7 mouse cellular contexts compared by ENCODE assay signal in the genomic region with DNA sequence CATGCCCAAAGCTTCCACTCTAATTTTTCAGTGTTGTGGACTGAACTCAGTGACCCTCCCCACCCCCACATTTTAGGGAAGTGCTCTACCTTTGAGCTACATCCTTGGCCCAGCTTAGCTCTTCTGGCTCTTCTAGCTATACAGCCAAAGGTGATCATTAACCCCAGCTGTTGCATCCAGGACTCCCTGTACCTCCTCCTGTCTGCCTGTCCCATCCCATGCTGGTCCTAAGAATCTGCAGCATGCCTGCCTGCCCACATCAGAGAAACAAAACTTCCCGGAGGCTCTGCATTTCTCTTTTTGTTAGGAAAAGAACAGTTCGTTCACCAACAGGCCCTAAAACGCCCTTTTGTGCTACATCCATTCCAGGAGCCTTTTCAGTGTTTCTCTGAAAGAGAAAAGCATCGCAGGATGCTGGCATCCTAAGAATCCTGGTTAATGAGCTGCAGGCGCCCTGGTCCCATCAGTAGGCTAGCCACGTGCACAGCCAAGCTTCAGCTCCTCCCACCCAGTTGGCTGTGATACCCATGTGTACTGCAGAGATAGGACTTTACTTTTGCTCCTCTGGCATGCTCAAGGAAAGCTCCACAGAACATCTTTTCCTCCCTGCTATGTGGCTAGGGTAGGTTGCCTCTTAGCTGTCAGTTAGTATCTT. TPM values are rescaled to one million over a fixed set of nuclear protein-coding genes. Genes with fewer than 3 reads are reported as not detected.
A peak's percentile ranks its signal among the peaks of the same experiment; 100 is the strongest.
DNase-seq lines count a peak whose midpoint lies in the region; ATAC-seq and TF ChIP-seq lines count a peak whose summit lies in the region.

No protein-coding gene starts in this region.

- ATAC-seq in common myeloid progenitor, adult 5-6 weeks (replicated peaks; ENCODE audit: low read depth, poor library complexity, severe bottlenecking), result peak; percentile 51; the same call in 1 of the 2 replicates
- peak; percentile 95 for ATAC-seq in forebrain, embryonic 15.5 days (replicated peaks)
- ATAC-seq in liver, embryonic 14.5 days (ENCODE audit: insufficient read depth), result peak; percentile 98
- ATAC-seq in monocyte, adult 5-6 weeks (replicated peaks; ENCODE audit: insufficient number of reproducible peaks, low FRiP score, low TSS enrichment, poor library complexity, severe bottlenecking), result no peak

- peak; percentile 76 for TF ChIP-seq EP300 in liver, embryonic 14.5 days (IDR thresholded peaks at IDR 0.05; ENCODE audit: low read depth)

- peaks cover 49% of the 10 kb centered on the region for H3K4me1 ChIP-seq in forebrain, embryonic 15.5 days
- H3K4me1 ChIP-seq in liver, embryonic 14.5 days (replicated peaks; ENCODE audit: control insufficient read depth in 2 of 2, insufficient read depth in 2 of 2, low read length in 1 of 2), result peaks cover 12 to 14% of the 10 kb centered on the region in 2 experiments

- H3K9ac ChIP-seq in forebrain, embryonic 15.5 days (replicated peaks), result no peak overlapping the region
- H3K9ac ChIP-seq in liver, embryonic 14.5 days (replicated peaks), result 0 out of 2 replicates have a peak overlapping the region, but pooled peaks have one; percentile 13

- H3K9me3 ChIP-seq in forebrain, embryonic 15.5 days, result no peaks in the 10 kb centered on the region
- H3K9me3 ChIP-seq in liver, embryonic 14.5 days (ENCODE audit: control insufficient read depth, low read length), result no peaks in the 10 kb centered on the region

- H3K4me2 ChIP-seq in forebrain, embryonic 15.5 days (replicated peaks), result peak overlapping the region; percentile 24
- peak overlapping the region; percentile 32 for H3K4me2 ChIP-seq in liver, embryonic 14.5 days (ENCODE audit: low read depth)

- DNase-seq in layer of hippocampus, adult 11-12 months (ENCODE audit: low spot score), result peak; percentile 74
- DNase-seq in liver, embryonic 14.5 days (ENCODE audit: low read depth in 3 of 3, low spot score in 3 of 3), result peak; percentile 53 to 62 (median 56)
- DNase-seq in right cerebral cortex, postnatal 10 days (ENCODE audit: low spot score in 2 of 2), result peak; percentile 80 to 87
- no peak for DNase-seq in lung, postnatal 25 days (ENCODE audit: low spot score)

- H3K36me3 ChIP-seq in forebrain, embryonic 15.5 days, result no peaks in the 10 kb centered on the region
- H3K36me3 ChIP-seq in liver, embryonic 14.5 days (replicated peaks; ENCODE audit: control insufficient read depth, insufficient read depth, low read depth), result no peaks in the 10 kb centered on the region

- TF ChIP-seq CTCF in liver, embryonic 14.5 days (IDR thresholded peaks at IDR 0.05; ENCODE audit: low read depth), result no peak

- whole genome bisulfite sequencing in forebrain, embryonic 15.5 days, result 2% methylated on average over 6 of the region's 6 CpGs
- 14% methylated on average over 6 of the region's 6 CpGs for WGBS in liver, embryonic 14.5 days (ENCODE audit: insufficient replicate concordance)

- no peak overlapping the region for H3K4me3 ChIP-seq in forebrain, embryonic 15.5 days
- H3K4me3 ChIP-seq in liver, embryonic 14.5 days (ENCODE audit: insufficient read depth in 1 of 2, low read depth in 2 of 2, low read length in 2 of 2), result no peak overlapping the region

- peak overlapping the region; percentile 93 for H3K27ac ChIP-seq in forebrain, embryonic 15.5 days (replicated peaks)
- peak overlapping the region; percentile 13 for H3K27ac ChIP-seq in liver, embryonic 14.5 days

- H3K27me3 ChIP-seq in forebrain, embryonic 15.5 days, result no peaks in the 10 kb centered on the region
- no peaks in the 10 kb centered on the region for H3K27me3 ChIP-seq in liver, embryonic 14.5 days (ENCODE audit: control insufficient read depth, insufficient read depth, low read length)

RNA-seq across cellular contexts. Expression of gene Mt4, which starts 18.1 kb away (rescaled TPM):
- total RNA-seq in common myeloid progenitor, adult 5-6 weeks (2017), result not detected in 2 replicates
- polyA plus RNA-seq in forebrain, embryonic 15.5 days (2015; fragmentation: Nextera tagmentation; extraction: Ambion mirVana), result not detected in 2 replicates
- polyA plus RNA-seq in liver, embryonic 14.5 days (2012; rRNA removed), result 1.4 and 2.1 TPM in 2 replicates
- polyA plus RNA-seq in liver, embryonic 14.5 days (2014; fragmentation: Nextera tagmentation; extraction: Ambion mirVana), result 1.7 and 1.8 TPM in 2 replicates
- not detected in 3 replicates for total RNA-seq in monocyte, adult 5-6 weeks (2017)

RNA-seq across cellular contexts. Expression of gene Bbs2, which starts 20.2 kb away (rescaled TPM):
- total RNA-seq in common myeloid progenitor, adult 5-6 weeks (2017), result 4.5 and 4.8 TPM in 2 replicates
- polyA plus RNA-seq in forebrain, embryonic 15.5 days (2015; fragmentation: Nextera tagmentation; extraction: Ambion mirVana), result 16.8 and 20.5 TPM in 2 replicates
- polyA plus RNA-seq in liver, embryonic 14.5 days (2012; rRNA removed), result 2.7 and 4.7 TPM in 2 replicates
- polyA plus RNA-seq in liver, embryonic 14.5 days (2014; fragmentation: Nextera tagmentation; extraction: Ambion mirVana), result 3.3 TPM in 2 replicates
- total RNA-seq in monocyte, adult 5-6 weeks (2017), result 6.9 to 11.8 TPM (median 11.4 TPM) in 3 replicates

RNA-seq across cellular contexts. Expression of gene Mt3, which starts 33.5 kb away (rescaled TPM):
- total RNA-seq in common myeloid progenitor, adult 5-6 weeks (2017), result not detected in 2 replicates
- polyA plus RNA-seq in forebrain, embryonic 15.5 days (2015; fragmentation: Nextera tagmentation; extraction: Ambion mirVana), result 249 and 258 TPM in 2 replicates
- 0.10 and 0.30 TPM in 2 replicates for polyA plus RNA-seq in liver, embryonic 14.5 days (2012; rRNA removed)
- polyA plus RNA-seq in liver, embryonic 14.5 days (2014; fragmentation: Nextera tagmentation; extraction: Ambion mirVana), result 0.61 TPM in 1 of 2 replicates, not detected in the other
- total RNA-seq in monocyte, adult 5-6 weeks (2017), result not detected in 3 replicates

RNA-seq across cellular contexts. Expression of gene Mt2, which starts 53.6 kb away (rescaled TPM):
- 113 and 182 TPM in 2 replicates for total RNA-seq in common myeloid progenitor, adult 5-6 weeks (2017)
- 35.4 and 38.4 TPM in 2 replicates for polyA plus RNA-seq in forebrain, embryonic 15.5 days (2015; fragmentation: Nextera tagmentation; extraction: Ambion mirVana)
- 1,629 and 2,197 TPM in 2 replicates for polyA plus RNA-seq in liver, embryonic 14.5 days (2012; rRNA removed)
- polyA plus RNA-seq in liver, embryonic 14.5 days (2014; fragmentation: Nextera tagmentation; extraction: Ambion mirVana), result 1,576 and 1,601 TPM in 2 replicates
- total RNA-seq in monocyte, adult 5-6 weeks (2017), result 3.1 TPM in 1 of 3 replicates, not detected in the others

RNA-seq across cellular contexts. Expression of gene Mt1, which starts 60.0 kb away (rescaled TPM):
- total RNA-seq in common myeloid progenitor, adult 5-6 weeks (2017), result 115 and 180 TPM in 2 replicates
- polyA plus RNA-seq in forebrain, embryonic 15.5 days (2015; fragmentation: Nextera tagmentation; extraction: Ambion mirVana), result 85.2 and 100 TPM in 2 replicates
- polyA plus RNA-seq in liver, embryonic 14.5 days (2012; rRNA removed), result 3,236 and 4,039 TPM in 2 replicates
- polyA plus RNA-seq in liver, embryonic 14.5 days (2014; fragmentation: Nextera tagmentation; extraction: Ambion mirVana), result 5,334 and 6,015 TPM in 2 replicates
- 7.1 to 8.5 TPM (median 8.2 TPM) in 3 replicates for total RNA-seq in monocyte, adult 5-6 weeks (2017)
